Mouse (Mus musculus) right cerebral cortex, adult 2 months (tissue): ENCODE measurements at regions not wholly inside any gene's neighbourhood (a gene's known extent, or its start where the extent isn't known, plus 50 kb on each side); places are given as distances from the start of the nearest gene placed in this dataset.

Experiments
- DNase-seq, 2 experiments: peaks; one replicate each; pipeline ENCODE4 v3.0.0; 2021 to 2022; ENCODE audit warnings: low spot score in 2 of 2

DNA sequence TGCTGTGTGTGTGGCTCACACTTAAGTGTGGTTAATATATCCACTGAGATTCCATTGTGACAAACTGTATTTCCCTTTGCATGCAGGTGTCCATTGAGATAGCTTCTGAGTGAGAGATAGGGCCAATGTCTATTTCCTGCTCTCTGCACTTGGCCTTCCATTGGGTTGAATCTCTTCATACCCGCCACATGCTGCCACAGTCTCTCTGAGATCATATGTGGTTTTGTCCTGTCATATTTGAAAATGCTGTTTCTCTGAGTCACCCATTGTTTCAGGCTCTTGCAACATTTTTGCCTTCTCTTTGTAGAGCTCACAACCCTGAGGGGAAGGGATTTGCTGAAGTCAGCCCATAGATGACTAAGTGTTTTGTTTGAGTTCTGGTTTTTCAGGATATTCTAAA is 2081.3 kb downstream of the Olfm4 start:
- no peak for DNase-seq

DNA sequence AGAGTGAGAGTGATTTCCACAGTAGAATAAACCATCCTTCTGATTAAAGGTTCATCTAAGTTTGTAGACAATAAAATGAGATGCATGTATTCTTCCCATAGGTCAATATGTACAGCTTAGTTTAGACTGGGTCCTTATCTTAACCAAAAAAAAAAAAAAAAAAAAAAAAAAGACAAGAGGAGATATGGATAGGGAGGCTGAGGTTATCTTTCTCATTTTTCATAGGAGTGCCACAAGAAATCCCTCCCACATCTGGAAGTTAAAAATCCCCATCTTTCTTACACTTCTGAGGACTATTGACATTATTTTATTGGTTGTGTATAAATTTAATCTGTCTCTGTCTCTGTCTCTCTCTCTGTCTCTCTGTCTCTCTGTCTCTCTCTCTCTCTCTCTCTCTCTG is 2117.8 kb downstream of the Olfm4 start:
- no peak for DNase-seq

DNA sequence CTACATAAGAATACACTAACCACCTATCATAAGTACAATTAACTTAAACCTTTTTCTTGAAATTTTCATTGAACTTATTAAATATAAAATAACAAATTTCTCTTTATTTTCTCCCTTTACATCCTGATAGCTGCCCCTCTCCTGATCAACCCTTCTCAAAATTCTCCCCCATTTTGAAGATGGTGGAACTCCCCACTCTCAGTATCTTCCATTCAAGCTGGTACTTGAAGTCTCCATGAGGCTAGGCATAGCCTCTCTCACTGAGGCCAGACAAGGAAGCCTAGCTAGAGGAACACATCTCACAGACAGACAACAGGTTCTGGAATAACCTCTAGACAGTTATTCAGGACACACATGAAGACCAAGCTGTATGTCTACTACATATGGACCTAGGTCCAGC is 2129.0 kb downstream of the Olfm4 start:
- no peak for DNase-seq

DNA sequence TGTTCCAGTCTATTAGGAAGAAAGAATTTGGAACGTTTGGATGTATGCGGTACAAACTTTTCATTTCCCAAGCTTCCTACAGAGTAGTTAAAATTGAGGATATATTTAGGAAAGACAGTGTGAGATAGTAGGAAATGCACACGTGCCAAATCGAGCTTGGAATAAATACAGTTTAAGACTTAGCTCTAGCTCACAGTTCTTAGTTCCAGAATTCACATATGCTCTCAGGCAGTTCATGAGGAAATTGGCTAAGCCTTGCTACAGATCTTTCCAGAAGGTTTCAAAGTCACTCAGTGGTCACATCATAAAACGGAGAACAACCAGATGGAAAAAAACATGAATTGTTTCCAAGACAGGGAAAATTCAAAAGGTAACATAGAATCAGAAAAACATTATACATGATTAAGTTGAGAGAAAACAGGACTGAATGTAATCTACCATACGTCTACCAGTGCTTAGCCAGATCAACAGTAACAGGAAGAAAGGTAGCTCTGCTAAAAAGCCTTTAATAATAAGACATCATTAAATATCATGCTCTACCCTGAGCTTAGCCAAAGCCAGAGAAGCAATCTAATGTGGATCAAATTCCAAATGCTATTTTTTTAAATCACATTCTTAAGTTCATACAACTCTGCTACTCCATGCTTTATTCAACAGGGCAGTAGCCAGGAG is 2165.1 kb downstream of the Olfm4 start:
- no peak for DNase-seq

DNA sequence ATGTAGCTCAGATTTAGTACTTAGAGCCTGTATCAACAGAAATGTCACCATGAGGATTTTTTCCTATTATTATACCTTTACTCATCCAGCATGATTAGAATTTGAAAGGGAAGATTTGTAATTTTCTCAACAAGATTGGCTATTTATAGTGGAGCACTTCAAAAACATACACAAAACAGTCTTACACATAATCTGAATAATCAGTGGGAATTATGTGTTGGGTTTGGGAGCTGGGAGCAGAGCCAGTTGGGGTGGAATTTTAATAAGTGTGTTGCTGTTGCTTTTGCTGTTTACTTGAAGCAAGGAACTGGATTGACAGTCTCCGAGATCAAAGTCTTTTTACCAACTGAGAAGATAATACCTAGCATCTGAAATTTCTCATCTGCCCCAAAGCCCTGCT is 2201.5 kb downstream of the Olfm4 start:
- DNase-seq = peak in 1 of 2 experiments; percentile 3

DNA sequence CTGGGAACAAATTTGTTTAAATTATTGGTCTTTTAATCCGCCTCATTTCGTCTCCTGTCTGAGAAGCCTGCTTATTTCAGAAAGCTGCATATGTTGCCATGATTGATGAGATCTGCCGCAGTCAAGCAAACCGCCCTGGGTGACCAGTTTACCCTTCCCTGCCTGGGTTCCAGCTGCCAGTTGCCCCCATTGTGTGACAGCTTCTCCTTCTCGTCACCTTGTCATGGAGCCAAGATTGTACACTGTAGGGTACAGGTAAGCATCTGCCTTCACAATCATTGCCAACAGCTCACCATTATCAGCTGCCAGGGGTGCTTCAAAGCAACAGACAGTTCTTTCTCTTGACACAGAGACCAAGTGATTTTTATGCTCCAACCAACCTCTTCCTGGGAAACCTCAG is 2226.5 kb downstream of the Olfm4 start:
- DNase-seq = no peak

DNA sequence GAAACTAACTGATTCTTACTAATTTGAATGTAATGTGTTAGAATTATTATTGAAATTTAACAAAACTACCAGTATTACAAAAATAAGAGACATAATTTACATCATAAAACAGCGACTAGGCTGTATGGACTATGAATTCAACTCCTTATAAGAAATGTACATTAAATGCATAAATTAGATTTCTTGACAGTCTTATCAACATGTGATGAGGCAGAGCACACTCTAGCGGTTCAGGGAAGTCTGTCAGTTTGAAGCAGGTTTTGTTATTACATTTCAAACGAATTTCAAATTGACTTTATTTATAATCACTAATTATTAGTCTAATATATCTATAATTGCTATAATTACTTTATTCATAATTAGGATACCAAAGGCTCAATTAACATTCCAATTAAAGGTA is 2214.8 kb upstream of the Pcdh17 start:
- DNase-seq = no peak

DNA sequence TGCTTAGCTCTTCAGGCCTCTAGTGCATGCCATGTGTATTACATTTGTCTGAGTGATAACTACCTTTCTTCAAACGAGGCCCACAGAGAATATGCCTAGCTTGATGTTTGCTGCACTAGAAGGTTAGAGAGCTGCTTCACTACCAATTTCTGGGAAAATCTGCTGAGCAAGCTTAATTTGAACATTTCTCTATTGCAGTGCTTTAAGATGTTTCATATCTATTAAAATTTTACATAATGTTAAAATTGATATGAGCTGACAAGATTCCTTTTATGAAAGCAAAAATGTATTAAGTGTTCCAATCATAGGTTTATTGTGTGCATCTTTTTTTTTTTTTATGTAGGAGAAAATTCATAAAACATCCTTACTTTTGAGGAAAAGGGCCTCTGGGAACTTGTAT is 2207.1 kb upstream of the Pcdh17 start:
- no peak for DNase-seq

DNA sequence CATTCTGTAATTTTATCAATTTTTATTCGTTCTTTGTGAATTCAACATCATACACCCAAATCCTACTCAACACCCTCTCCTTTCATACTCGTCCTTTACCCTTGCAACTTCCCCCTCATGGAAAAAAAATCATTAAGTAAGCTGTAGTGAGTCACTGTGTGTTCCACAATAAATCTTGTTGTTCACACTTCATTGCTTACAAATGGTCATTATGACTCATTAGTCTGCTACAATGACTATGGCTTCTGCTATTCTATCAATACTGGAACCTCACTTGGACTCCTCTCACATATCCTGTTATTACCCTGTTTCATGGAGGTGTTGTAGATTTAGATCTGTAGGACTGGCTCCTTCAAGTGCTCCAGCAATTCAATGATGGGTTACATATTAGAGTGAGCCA is 2200.0 kb upstream of the Pcdh17 start:
- no peak for DNase-seq

DNA sequence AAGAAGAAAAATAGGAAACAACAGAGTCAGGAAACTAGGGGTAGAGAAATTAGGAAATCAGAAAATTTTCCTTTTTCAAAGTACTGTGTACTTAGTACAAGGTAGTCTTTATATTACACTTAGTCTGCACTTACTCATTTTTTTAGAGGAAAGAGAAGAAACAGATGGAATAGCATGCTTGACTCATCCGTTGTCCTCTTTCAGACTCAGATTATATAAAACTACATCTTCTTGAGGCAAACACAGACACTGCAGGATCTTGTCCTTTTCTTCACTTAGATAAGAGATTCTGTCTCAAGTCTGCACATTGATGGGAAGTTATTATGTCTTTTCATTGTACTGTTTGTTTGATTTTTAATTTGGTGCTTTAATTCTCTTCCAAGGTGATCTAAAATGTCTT is 2198.5 kb upstream of the Pcdh17 start:
- DNase-seq = no peak
